Mouse (Mus musculus): ENCODE results near the gene Npsr1.

DNA sequence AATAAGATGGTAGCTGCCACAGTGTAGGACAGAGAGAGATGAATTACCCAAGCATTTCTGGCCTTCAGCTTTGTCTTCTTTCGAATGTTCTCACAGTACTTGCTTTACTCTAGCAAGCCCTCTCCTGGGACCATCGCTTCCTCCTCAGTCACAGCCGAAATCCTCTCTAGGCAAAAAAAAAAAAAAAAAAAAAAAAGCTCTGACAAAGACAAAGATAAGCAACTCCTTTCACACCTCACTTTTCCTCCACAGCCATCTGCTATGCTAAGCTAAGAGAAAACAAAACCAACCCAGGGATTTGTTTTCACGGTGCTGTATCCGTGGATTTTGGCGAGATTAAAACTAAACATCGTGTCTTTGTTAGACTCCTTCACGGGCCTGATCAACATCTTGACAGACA is 156.4 kb downstream of the Npsr1 start:
- TF ChIP-seq CTCF (IDR thresholded peaks at IDR 0.05; ENCODE audit: low read depth), result no peak
- TF ChIP-seq EP300 (IDR thresholded peaks at IDR 0.05; ENCODE audit: low read depth), result no peak
